Mouse (Mus musculus) ES-E14 (cell line): Measurements from ENCODE around the gene Srgap1. TPM values are rescaled to one million over a fixed set of nuclear protein-coding genes. Genes with fewer than 3 reads are reported as not detected.

Experiments used
- DNase-seq: peaks from one replicate; pipeline ENCODE4 v3.0.0-alpha.2; 2013; ENCODE audit warnings: low read depth, low spot score
- H3K27ac ChIP-seq: 2 replicates; pipeline ENCODE4 v1.5.1; 2012; ENCODE audit warnings: low read depth, mild to moderate bottlenecking, low read length, moderate library complexity, mixed read lengths; ENCODE audit not compliant: poor library complexity, insufficient read depth, severe bottlenecking
- H3K36me3 ChIP-seq: 2 replicates; pipeline ENCODE4 v1.6.1; 2012; ENCODE audit warnings: mild to moderate bottlenecking, low read length, moderate library complexity, mixed read lengths; ENCODE audit not compliant: control insufficient read depth, poor library complexity, insufficient read depth, severe bottlenecking
- H3K4me1 ChIP-seq, 2 experiments: fragments of 150-350 bp in 1 of 2; sonication (generic) in 1 of 2; 2 replicates each; pipeline ENCODE4 v1.6.1; 2012; ENCODE audit warnings: low read length in 2 of 2, mild to moderate bottlenecking in 1 of 2, mixed read lengths in 1 of 2; ENCODE audit not compliant: control insufficient read depth in 2 of 2, insufficient read depth in 2 of 2, poor library complexity in 1 of 2
- H3K4me3 ChIP-seq, 2 experiments: fragments of 150-350 bp in 1 of 2; sonication (generic) in 1 of 2; 2 replicates each; pipeline ENCODE4 v1.5.1; 2012; ENCODE audit warnings: low read length in 2 of 2, low read depth in 1 of 2, mild to moderate bottlenecking in 1 of 2, mixed read lengths in 1 of 2; ENCODE audit not compliant: insufficient read depth in 1 of 2, poor library complexity in 1 of 2, severe bottlenecking in 1 of 2
- H3K9ac ChIP-seq: 2 replicates; pipeline ENCODE4 v1.6.1; 2012; ENCODE audit warnings: low read depth, mild to moderate bottlenecking, low read length, mixed read lengths; ENCODE audit not compliant: poor library complexity, insufficient read depth, severe bottlenecking
- H3K9me3 ChIP-seq: fragments of 150-350 bp; sonication (generic); 2 replicates; pipeline ENCODE4 v1.6.1; 2012; ENCODE audit warnings: low read depth, mild to moderate bottlenecking, low read length; ENCODE audit not compliant: control insufficient read depth, insufficient read depth
- CHD2 ChIP-seq: IDR thresholded peaks from 2 replicates; pipeline ENCODE4 v1.6.1; 2014; ENCODE audit warnings: mild to moderate bottlenecking, low read depth, low read length, inconsistent platforms
- HCFC1 ChIP-seq: IDR thresholded peaks from 2 replicates; pipeline ENCODE4 v1.6.1; 2012; ENCODE audit warnings: low read length, inconsistent platforms, borderline replicate concordance; ENCODE audit not compliant: insufficient read depth
- MAFK ChIP-seq: IDR thresholded peaks from 2 replicates; pipeline ENCODE4 v1.6.1; 2014; ENCODE audit warnings: mild to moderate bottlenecking, low read depth, low read length, inconsistent platforms; ENCODE audit not compliant: insufficient read depth
- ZC3H11A ChIP-seq: IDR thresholded peaks from 2 replicates; pipeline ENCODE4 v1.6.1; 2012; ENCODE audit warnings: low read depth, mild to moderate bottlenecking, inconsistent platforms, low read length, borderline replicate concordance
- ZNF384 ChIP-seq: IDR thresholded peaks from 2 replicates; pipeline ENCODE4 v1.6.1; 2012; ENCODE audit warnings: low read depth, low read length, inconsistent platforms
- in situ Hi-C, 2 experiments: fragments of 600-800 bp; cut with MboI; formaldehyde crosslinking; loops; one replicate each; pipeline ENCODE4 v1.15.1; 2025; ENCODE audit warnings: low sequenced_read_pairs in 2 of 2, inconsistent platforms in 1 of 2; ENCODE audit not compliant: unreplicated experiment in 2 of 2
- total RNA-seq: library from RNA; depleted of rRNA; stranded (reverse); fragments of 300-350 nt; gene quantifications from 2 replicates; pipeline ENCODE4 v1.2.3, GENCODE M21; 2012

Gene Srgap1
- total RNA-seq, 1 experiment, result 0.94 TPM

DNA sequence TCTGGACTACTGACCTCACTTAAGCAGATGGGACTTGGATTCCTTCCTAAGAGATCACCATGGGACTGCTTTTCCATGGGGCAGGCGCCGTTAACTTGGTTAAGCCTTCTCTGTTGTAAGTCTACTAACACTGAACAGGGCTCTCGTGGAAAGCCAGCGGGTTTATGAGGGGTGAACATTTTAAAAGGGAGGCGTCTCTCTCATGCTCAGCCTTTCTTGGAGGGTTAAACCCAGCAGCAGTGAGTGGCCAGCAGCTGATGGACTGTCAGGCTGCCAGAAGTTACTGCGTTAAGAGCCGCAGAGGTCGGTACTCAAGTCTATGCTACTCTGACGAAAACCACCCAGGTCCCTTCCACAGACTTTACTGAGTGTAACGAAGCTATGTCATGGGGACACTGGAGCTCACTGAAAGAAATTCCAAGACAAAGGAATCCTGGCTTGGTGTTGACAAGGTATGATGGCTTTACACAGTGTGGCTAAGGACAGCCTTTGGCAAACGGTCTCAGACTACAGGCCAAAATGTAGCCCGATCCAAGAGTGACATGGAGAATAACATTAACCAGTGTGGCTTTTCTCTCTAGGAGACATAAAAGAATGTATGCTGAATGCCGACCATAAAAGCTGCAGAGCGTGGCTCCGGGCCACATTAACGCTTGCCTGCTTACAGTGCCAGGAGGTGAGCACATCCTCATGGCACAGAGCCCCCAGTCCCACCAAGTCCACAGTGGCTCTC, 209.8 kb downstream of the Srgap1 start:
- Histone ChIP-seq H3K9ac (no peak overlapping the region), H3K4me3 (no peak overlapping the region), H3K9me3 (no peaks in the 10 kb centered on the region), H3K27ac (no peak overlapping the region), H3K36me3 (peaks cover 2% of the 10 kb centered on the region; the same call in 1 of the 2 replicates), H3K4me1 (no peaks in the 10 kb centered on the region)
- in situ Hi-C loops, result no loop called here
- no peak for DNase-seq
- TF ChIP-seq MAFK (no peak), ZC3H11A (no peak), HCFC1 (no peak), CHD2 (no peak), ZNF384 (no peak)

DNA sequence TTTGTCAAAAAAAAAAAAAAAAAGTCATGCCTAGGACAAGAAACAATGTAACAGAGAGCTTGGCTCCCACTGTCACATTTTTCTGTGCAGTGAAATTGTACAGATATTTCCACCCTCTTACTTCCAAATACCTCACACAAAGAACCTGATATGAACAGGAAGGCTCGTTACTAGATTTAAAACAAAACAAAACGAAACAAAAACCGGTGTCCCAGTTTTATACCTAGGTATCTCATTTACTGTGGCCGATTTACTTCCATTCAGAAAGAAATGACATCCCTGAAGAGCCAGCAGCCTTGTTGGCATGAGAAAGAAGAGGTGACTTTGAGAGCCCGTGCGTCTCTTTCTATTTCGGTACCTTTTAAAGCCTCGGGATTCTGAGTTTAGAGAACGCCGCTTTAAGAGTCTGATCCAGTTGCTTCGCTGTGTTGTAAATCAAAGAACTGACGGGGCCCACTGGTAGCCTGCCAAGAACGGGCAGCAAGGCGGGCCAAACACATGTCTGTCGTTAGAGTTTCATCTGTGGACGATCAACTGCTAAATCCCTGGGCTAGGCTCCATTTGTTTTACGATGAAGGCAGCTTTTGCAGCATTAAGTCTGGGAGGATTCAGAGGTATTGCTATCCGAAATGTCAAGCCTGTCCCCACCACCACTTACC, 210.5 kb downstream of the Srgap1 start:
- no peak for DNase-seq
- no peak overlapping the region for H3K27ac ChIP-seq
- H3K9ac ChIP-seq, result no peak overlapping the region
- H3K36me3 ChIP-seq, result peaks cover 2% of the 10 kb centered on the region; the same call in 1 of the 2 replicates
- in situ Hi-C loops, result no loop called here
- no peaks in the 10 kb centered on the region for H3K9me3 ChIP-seq
- H3K4me3 ChIP-seq, result no peak overlapping the region
- TF ChIP-seq HCFC1, result no peak
- TF ChIP-seq ZC3H11A, result no peak
- TF ChIP-seq CHD2, result no peak
- TF ChIP-seq ZNF384, result no peak
- TF ChIP-seq MAFK, result no peak
- H3K4me1 ChIP-seq, result no peaks in the 10 kb centered on the region

DNA sequence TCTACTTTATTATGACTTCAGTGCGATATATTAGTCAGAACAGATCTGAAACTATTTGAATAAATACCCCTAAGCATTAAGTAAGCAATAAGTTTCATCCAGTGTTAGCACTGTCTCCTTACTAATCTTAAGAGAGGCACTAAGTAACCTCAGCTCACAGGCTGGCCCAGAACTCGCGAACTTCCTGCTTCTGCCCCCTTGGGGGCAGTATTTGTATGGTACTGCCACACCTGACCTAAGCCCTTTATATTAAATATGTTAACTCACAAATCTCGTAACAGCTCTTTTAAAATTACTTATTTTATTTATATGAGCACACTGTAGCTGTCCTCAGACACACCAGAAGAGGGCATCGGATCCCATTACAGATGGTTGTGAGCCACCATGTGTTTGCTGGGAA, 213.7 kb downstream of the Srgap1 start:
- Histone ChIP-seq H3K4me1 (no peaks in the 10 kb centered on the region), H3K4me3 (no peak overlapping the region), H3K9me3 (no peaks in the 10 kb centered on the region), H3K9ac (no peak overlapping the region), H3K36me3 (no peaks in the 10 kb centered on the region), H3K27ac (no peak overlapping the region)
- in situ Hi-C loops, result no loop called here
- no peak for DNase-seq
- no peak for TF ChIP-seq ZNF384
- TF ChIP-seq ZC3H11A, result no peak
- TF ChIP-seq HCFC1, result no peak
- no peak for TF ChIP-seq CHD2
- TF ChIP-seq MAFK, result no peak

DNA sequence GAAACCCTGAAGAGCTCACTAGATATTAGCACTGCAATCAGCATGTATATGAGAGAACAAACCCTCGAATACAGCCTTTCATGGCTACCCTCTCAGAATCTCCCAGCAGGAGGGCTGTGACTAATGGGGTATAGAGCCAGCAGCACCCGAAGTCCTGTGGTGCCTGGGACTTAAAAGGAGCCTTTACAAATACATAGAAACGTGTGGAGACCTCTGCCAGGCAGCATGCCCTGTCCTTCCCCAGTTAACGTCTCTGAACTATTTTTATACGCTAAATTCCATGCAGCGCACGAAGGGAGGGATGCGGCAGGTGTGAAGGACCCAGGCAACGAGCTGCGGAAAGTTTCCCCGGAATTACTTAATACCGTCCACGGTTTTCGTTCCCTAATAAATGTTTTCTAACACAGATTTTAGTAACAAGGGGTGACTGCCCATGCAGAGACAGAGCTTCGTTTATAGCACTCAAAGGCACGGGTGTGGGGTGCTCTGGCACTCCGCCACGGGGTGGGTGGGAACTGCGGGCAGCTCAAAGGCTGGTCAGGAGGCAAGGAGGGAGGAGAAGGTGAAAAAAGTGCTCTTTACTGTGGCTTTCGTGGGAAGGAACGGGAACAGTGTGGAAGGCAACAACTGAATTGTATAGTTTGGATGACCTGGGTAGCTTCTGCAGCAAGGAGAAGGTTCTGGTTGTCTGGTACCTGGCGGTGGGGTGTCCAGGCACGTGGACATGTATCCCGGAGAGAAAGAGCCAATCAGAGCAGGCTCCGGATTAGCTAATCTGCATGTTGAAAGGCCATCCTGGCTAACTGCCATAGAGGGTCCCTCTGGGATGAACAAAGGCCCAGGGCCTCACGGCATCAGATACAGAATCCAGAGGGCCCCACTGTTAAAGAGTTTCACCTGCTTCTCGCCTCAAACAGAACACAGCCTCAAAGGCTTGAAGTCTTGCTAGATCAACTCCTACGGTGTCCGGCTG, 216.5 kb downstream of the Srgap1 start:
- no peak overlapping the region for H3K4me3 ChIP-seq
- TF ChIP-seq ZNF384 (no peak), CHD2 (no peak), HCFC1 (no peak), MAFK (no peak), ZC3H11A (no peak)
- H3K9me3 ChIP-seq, result no peaks in the 10 kb centered on the region
- DNase-seq, result no peak
- H3K9ac ChIP-seq, result no peak overlapping the region
- no peaks in the 10 kb centered on the region for H3K36me3 ChIP-seq
- in situ Hi-C loops, result no loop called here
- H3K4me1 ChIP-seq, result no peaks in the 10 kb centered on the region
- no peak overlapping the region for H3K27ac ChIP-seq
